Mouse (Mus musculus) heart, embryonic 11.5 days (tissue): ENCODE results near the gene 4933405L10Rik. TPM values are rescaled to one million over a fixed set of nuclear protein-coding genes. Genes with fewer than 3 reads are reported as not detected.

Experiments used
- ATAC-seq: fragments of 200-750 bp; cut with Nextera tagmentation; replicated peaks from 2 replicates; pipeline ENCODE4 v1.8.0; 2017; ENCODE audit warnings: moderate library complexity; ENCODE audit not compliant: insufficient number of reproducible peaks, low FRiP score, low TSS enrichment
- H3K27ac ChIP-seq: fragments of 300-500 bp; sonication (generic); 2 replicates; pipeline ENCODE4 v1.5.1; 2014; ENCODE audit warnings: mild to moderate bottlenecking, low read depth, low read length
- H3K27me3 ChIP-seq: fragments of 300-500 bp; sonication (generic); 2 replicates; pipeline ENCODE4 v1.6.1; 2014; ENCODE audit warnings: mild to moderate bottlenecking, low read length, mixed read lengths; ENCODE audit not compliant: control insufficient read depth, insufficient read depth
- H3K36me3 ChIP-seq: fragments of 300-500 bp; sonication (generic); 2 replicates; pipeline ENCODE4 v1.6.1; 2014; ENCODE audit warnings: mild to moderate bottlenecking, low read length, moderate library complexity, mixed read lengths; ENCODE audit not compliant: control insufficient read depth, insufficient read depth
- H3K4me1 ChIP-seq: fragments of 300-500 bp; sonication (generic); 2 replicates; pipeline ENCODE4 v1.6.1; 2014; ENCODE audit warnings: low read length; ENCODE audit not compliant: control insufficient read depth, insufficient read depth
- H3K4me2 ChIP-seq: fragments of 300-500 bp; sonication (generic); 2 replicates; pipeline ENCODE4 v1.6.1; 2014; ENCODE audit warnings: mild to moderate bottlenecking, moderate library complexity
- H3K4me3 ChIP-seq: fragments of 300-500 bp; sonication (generic); 2 replicates; pipeline ENCODE4 v1.5.1; 2014; ENCODE audit warnings: low read depth, low read length
- H3K9ac ChIP-seq: fragments of 300-500 bp; sonication (generic); 2 replicates; pipeline ENCODE4 v1.6.1; 2014; ENCODE audit warnings: mild to moderate bottlenecking, low read depth, low read length, moderate library complexity
- H3K9me3 ChIP-seq: fragments of 300-500 bp; sonication (generic); replicated peaks from 2 replicates; pipeline ENCODE4 v1.6.1; 2016; ENCODE audit warnings: low read length; ENCODE audit not compliant: control insufficient read depth
- WGBS: fragments of 180-500 bp; shearing (Covaris S2); extraction: QIAGEN DNeasy Blood & Tissue Kit; methylation state at CpG from one replicate; pipeline ENCODE4 v1.1.7; 2014; ENCODE audit not compliant: insufficient replicate concordance; 5-methylcytosine and 5-hydroxymethylcytosine counted together
- polyA plus RNA-seq: library from polyadenylated mRNA; unstranded; fragments of >200 nt; fragmentation: Nextera tagmentation; extraction: Ambion mirVana; gene quantifications from 2 replicates; pipeline ENCODE4 v1.2.1, GENCODE M21; 2014

4933405L10Rik gene
- polyA plus RNA-seq, 1 experiment from 2014 or later: 0.13 TPM

GRCm38 (mm10) chr8:105750606-105751005, 43.2 kb downstream of the 4933405L10Rik start:
- Histone ChIP-seq H3K9ac (no peak overlapping the region), H3K4me3 (no peak overlapping the region), H3K4me2 (peak overlapping the region; percentile 43), H3K36me3 (no peaks in the 10 kb centered on the region), H3K9me3 (no peaks in the 10 kb centered on the region), H3K27ac (peak overlapping the region; percentile 38; the same call in 1 of the 2 replicates), H3K27me3 (no peaks in the 10 kb centered on the region), H3K4me1 (peaks cover 12% of the 10 kb centered on the region)
- ATAC-seq: peak; percentile 75
- 4% methylated on average over 11 of the region's 11 CpGs for WGBS

- peaks cover 12% of the 10 kb centered on the region for H3K4me1 ChIP-seq
- no peak overlapping the region for H3K4me3 ChIP-seq
- no peaks in the 10 kb centered on the region for H3K27me3 ChIP-seq
- no peak overlapping the region for H3K4me2 ChIP-seq
- no peaks in the 10 kb centered on the region for H3K9me3 ChIP-seq
- H3K27ac ChIP-seq: no peak overlapping the region
- H3K9ac ChIP-seq: no peak overlapping the region
- ATAC-seq: no peak
- H3K36me3 ChIP-seq: no peaks in the 10 kb centered on the region
- WGBS: 75% methylated on average over 2 of the region's 2 CpGs
Measured at GRCm38 (mm10) chr8:105753916-105754315, 46.5 kb downstream of the 4933405L10Rik start.

GRCm38 (mm10) chr8:105754688-105755087, 47.2 kb downstream of the 4933405L10Rik start:
- no peak for ATAC-seq
- H3K4me1 ChIP-seq: peaks cover 12% of the 10 kb centered on the region
- H3K27ac ChIP-seq: no peak overlapping the region
- H3K4me2 ChIP-seq: no peak overlapping the region
- H3K4me3 ChIP-seq: no peak overlapping the region
- no peaks in the 10 kb centered on the region for H3K9me3 ChIP-seq
- no peak overlapping the region for H3K9ac ChIP-seq
- no peaks in the 10 kb centered on the region for H3K27me3 ChIP-seq
- H3K36me3 ChIP-seq: no peaks in the 10 kb centered on the region
- WGBS: 74% methylated on average over 2 of the region's 2 CpGs

GRCm38 (mm10) chr8:105757796-105758276, 50.4 kb downstream of the 4933405L10Rik start:
- 2% methylated on average over 12 of the region's 12 CpGs for WGBS
- Histone ChIP-seq H3K9ac (peak overlapping the region; percentile 82), H3K36me3 (no peaks in the 10 kb centered on the region), H3K4me1 (peaks cover 3% of the 10 kb centered on the region; the same call in 1 of the 2 replicates), H3K27ac (peak overlapping the region; percentile 70; the same call in 1 of the 2 replicates), H3K9me3 (no peaks in the 10 kb centered on the region), H3K4me2 (peak overlapping the region; percentile 91), H3K27me3 (no peaks in the 10 kb centered on the region), H3K4me3 (peak overlapping the region; percentile 97)
- ATAC-seq: no peak

- Histone ChIP-seq H3K4me3 (peak within 1 kb of the TSS; percentile 97), H3K27me3 (no peaks in the 10 kb centered on the region), H3K9ac (peak within 1 kb of the TSS; percentile 82), H3K4me1 (peaks cover 3% of the 10 kb centered on the region; the same call in 1 of the 2 replicates), H3K36me3 (no peaks in the 10 kb centered on the region), H3K4me2 (peak within 1 kb of the TSS; percentile 91), H3K27ac (peak within 1 kb of the TSS; percentile 70; the same call in 1 of the 2 replicates), H3K9me3 (no peaks in the 10 kb centered on the region)
- 2% methylated on average over 57 of the region's 57 CpGs for WGBS
- peak; percentile 98 for ATAC-seq
Measured at GRCm38 (mm10) chr8:105758277-105759108, 51.0 kb downstream of the 4933405L10Rik start, which contains the start of gene Gfod2. Gfod2 (minus strand) TSS chr8:105758664.

Other genes starting within 250 kb of the 4933405L10Rik start
- 21.0 and 21.1 TPM in 2 replicates for gene Tppp3, start 236.1 kb upstream of the 4933405L10Rik start, polyA plus RNA-seq
- 15.0 and 17.1 TPM in 2 replicates for gene Zdhhc1, start 210.8 kb upstream of the 4933405L10Rik start, polyA plus RNA-seq
- gene Hsd11b2, start 188.9 kb upstream of the 4933405L10Rik start, polyA plus RNA-seq: 6.4 and 8.2 TPM in 2 replicates
- gene Atp6v0d1, start 141.6 kb upstream of the 4933405L10Rik start, polyA plus RNA-seq: 80.7 and 86.3 TPM in 2 replicates
- gene Ripor1, start 102.4 kb upstream of the 4933405L10Rik start, polyA plus RNA-seq: 23.6 and 27.9 TPM in 2 replicates
- 53.9 and 66.3 TPM in 2 replicates for gene Ctcf, start 71.1 kb upstream of the 4933405L10Rik start, polyA plus RNA-seq
- 0.50 and 0.84 TPM in 2 replicates for gene Agrp, start 70.3 kb upstream of the 4933405L10Rik start, polyA plus RNA-seq
- gene Carmil2, start 21.4 kb upstream of the 4933405L10Rik start, polyA plus RNA-seq: 0.27 and 0.46 TPM in 2 replicates
- 39.3 and 41.5 TPM in 2 replicates for gene Acd, start 6.6 kb upstream of the 4933405L10Rik start, polyA plus RNA-seq
- gene Pard6a, start 6.5 kb upstream of the 4933405L10Rik start, polyA plus RNA-seq: 10.9 and 14.2 TPM in 2 replicates
- gene Enkd1, start 555 bp downstream of the 4933405L10Rik start, polyA plus RNA-seq: 13.3 and 16.9 TPM in 2 replicates
- 8.0 and 10.9 TPM in 2 replicates for gene Gfod2, start 51.0 kb downstream of the 4933405L10Rik start, polyA plus RNA-seq
- 11.4 and 14.3 TPM in 2 replicates for gene Ranbp10, start 119.7 kb downstream of the 4933405L10Rik start, polyA plus RNA-seq
- gene Tsnaxip1, start 120.1 kb downstream of the 4933405L10Rik start, polyA plus RNA-seq: 0.07 and 0.13 TPM in 2 replicates
- gene Cenpt, start 145.6 kb downstream of the 4933405L10Rik start, polyA plus RNA-seq: 45.7 and 47.9 TPM in 2 replicates
- 47.2 and 49.8 TPM in 2 replicates for gene Thap11, start 147.5 kb downstream of the 4933405L10Rik start, polyA plus RNA-seq
- 231 and 265 TPM in 2 replicates for gene Nutf2, start 152.9 kb downstream of the 4933405L10Rik start, polyA plus RNA-seq
- gene Edc4, start 173.2 kb downstream of the 4933405L10Rik start, polyA plus RNA-seq: 22.2 and 29.7 TPM in 2 replicates
- 0.39 TPM in 1 of 2 replicates, not detected in the other for gene Nrn1l, start 185.9 kb downstream of the 4933405L10Rik start, polyA plus RNA-seq
- 14.7 and 17.4 TPM in 2 replicates for gene Pskh1, start 192.8 kb downstream of the 4933405L10Rik start, polyA plus RNA-seq
- gene Ctrl, start 226.2 kb downstream of the 4933405L10Rik start, polyA plus RNA-seq: 1.1 and 1.3 TPM in 2 replicates
- gene Psmb10, start 230.8 kb downstream of the 4933405L10Rik start, polyA plus RNA-seq: 50.8 and 60.0 TPM in 2 replicates
- gene Lcat, start 235.7 kb downstream of the 4933405L10Rik start, polyA plus RNA-seq: 0.70 and 2.6 TPM in 2 replicates